Mouse (Mus musculus) G1E (cell line): ENCODE results near the gene Ap2b1.

Experiments
- CTCF ChIP-seq: IDR thresholded peaks from 2 replicates; pipeline ENCODE4 v1.5.1; 2012; ENCODE audit warnings: low read depth, low read length, inconsistent platforms, mixed read lengths
- GATA1 ChIP-seq: IDR thresholded peaks from 2 replicates; pipeline ENCODE4 v1.6.1; 2012; ENCODE audit warnings: borderline replicate concordance, low read length, inconsistent platforms, mixed read lengths
- TAL1 ChIP-seq: conservative IDR thresholded peaks from 2 replicates; pipeline ENCODE4 v1.6.1; 2012; ENCODE audit warnings: low read depth, low read length, inconsistent platforms, mixed read lengths

DNA sequence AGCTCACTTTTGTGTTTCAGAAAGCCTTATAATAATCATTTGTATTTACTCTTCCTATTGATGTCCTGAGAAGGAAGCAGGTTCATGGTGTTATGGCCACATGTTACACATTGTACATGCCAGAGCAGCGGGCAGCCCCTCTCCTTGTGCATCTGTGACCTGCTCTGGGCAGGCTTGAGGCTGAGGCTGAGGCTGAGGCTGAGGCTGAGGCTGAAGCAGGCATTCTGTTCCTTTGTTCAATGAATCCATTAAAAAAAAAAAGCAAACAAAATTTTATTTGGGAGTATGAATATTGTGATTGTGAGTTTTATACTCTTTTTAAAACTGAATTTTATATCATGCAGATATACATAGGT is 84.7 kb downstream of the Ap2b1 start:
- no peak for TF ChIP-seq CTCF
- TF ChIP-seq TAL1, result no peak
- no peak for TF ChIP-seq GATA1
